ENCODE assay signal across 8 mouse cellular contexts in the genomic region with DNA sequence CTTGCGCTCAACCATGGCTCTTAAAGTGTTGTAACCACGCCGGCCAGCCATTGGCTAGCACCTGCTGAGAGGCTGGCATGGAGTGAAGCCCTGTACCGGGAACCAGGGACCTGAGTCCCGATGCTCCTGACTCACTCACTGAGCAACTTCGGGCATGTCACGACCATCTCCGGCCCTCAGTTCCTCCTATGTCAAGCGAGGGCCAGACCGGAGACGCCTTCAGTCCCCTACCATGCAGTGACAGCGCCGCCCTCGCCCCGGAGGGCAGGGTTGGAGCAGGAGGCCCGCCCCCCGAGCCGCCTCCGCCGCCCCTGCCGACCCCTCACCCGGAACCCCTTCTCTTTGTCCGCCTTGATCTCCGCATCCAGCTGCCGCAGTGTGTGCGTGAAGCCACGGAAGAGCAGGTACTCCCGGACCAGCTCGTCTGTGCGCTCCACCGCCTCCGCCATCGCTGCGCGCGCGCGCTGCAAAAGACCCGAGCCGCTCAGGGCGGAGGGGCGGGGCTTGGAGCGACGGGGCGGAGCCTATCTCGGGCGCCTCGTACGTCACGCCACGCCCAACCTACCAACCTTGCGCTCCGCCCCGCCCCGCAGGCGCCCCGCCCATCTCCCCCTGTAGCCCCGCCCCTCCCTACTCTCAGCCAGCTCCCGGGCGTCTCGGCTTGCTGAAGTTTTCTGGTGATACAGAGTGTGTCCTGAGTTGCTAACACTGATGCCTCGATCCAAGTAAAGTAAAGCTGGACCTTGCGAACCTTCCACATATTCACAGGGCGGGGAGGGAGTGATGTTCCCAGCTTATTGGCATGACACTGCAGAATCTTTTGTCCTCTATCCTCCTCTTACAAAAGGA. TPM values are rescaled to one million over a fixed set of nuclear protein-coding genes. Genes with fewer than 3 reads are reported as not detected.
DNase-seq lines count a peak whose midpoint lies in the region; ATAC-seq lines count a peak whose summit lies in the region.

TSS of gene Wdr91 (minus strand) at position 506 of the 849 bp plus-strand sequence.

- H3K9ac ChIP-seq in hindbrain, embryonic 16.5 days (ENCODE audit: low read depth, low read length): peak within 1 kb of the TSS; percentile 63

- H3K9me3 ChIP-seq in hindbrain, embryonic 16.5 days (ENCODE audit: control insufficient read depth, low read length): no peaks in the 10 kb centered on the region

- ATAC-seq in hindbrain, embryonic 16.5 days: peak; percentile 96

- H3K36me3 ChIP-seq in hindbrain, embryonic 16.5 days (ENCODE audit: control insufficient read depth, insufficient read depth, low read length): 0 out of 2 replicates have a peak, but pooled peaks cover 5% of the 10 kb centered on the region
- H3K36me3 ChIP-seq in macrophage (ENCODE audit: inconsistent target): no peaks in the 10 kb centered on the region

- no peaks in the 10 kb centered on the region for H3K27me3 ChIP-seq in hindbrain, embryonic 16.5 days (replicated peaks; ENCODE audit: control insufficient read depth, insufficient read depth, low read length)

- H3K4me1 ChIP-seq in hindbrain, embryonic 16.5 days (ENCODE audit: control insufficient read depth, insufficient read depth, low read depth, low read length): peaks cover 10% of the 10 kb centered on the region

- H3K4me2 ChIP-seq in hindbrain, embryonic 16.5 days (ENCODE audit: low read length): peak within 1 kb of the TSS; percentile 91

- peak within 1 kb of the TSS; percentile 73 for H3K4me3 ChIP-seq in hindbrain, embryonic 16.5 days (ENCODE audit: low read length)
- peak within 1 kb of the TSS; percentile 90 for H3K4me3 ChIP-seq in macrophage (ENCODE audit: inconsistent target)

- peak within 1 kb of the TSS; percentile 75 for H3K27ac ChIP-seq in hindbrain, embryonic 16.5 days (ENCODE audit: low read depth, low read length)
- peak within 1 kb of the TSS; percentile 97 for H3K27ac ChIP-seq in macrophage

- 0% methylated on average over 49 of the region's 64 CpGs for WGBS in hindbrain, embryonic 16.5 days
- 0% methylated on average over 58 of the region's 64 CpGs for WGBS in macrophage (ENCODE audit: missing documents)

- DNase-seq in T-cell, adult 2 months (ENCODE audit: low spot score): peak; percentile 90
- DNase-seq in cerebellum, postnatal 36 days: peak; percentile 93
- peak; percentile 92 for DNase-seq in gastrocnemius, adult 18-20 months (ENCODE audit: low spot score)
- peak; percentile 92 to 93 for DNase-seq in left cerebral cortex, adult 18-20 months (ENCODE audit: low spot score in 2 of 2)
- peak; percentile 93 for DNase-seq in right cerebral cortex, adult 18-20 months
- peak; percentile 71 for DNase-seq in urinary bladder, postnatal 10 days (ENCODE audit: low spot score)

- peaks cover 31% of the 10 kb centered on the region for H3K79me2 ChIP-seq in macrophage (ENCODE audit: inconsistent target)

RNA-seq across cellular contexts. Expression of gene Wdr91, which starts in this region (rescaled TPM):
- total RNA-seq in gastrocnemius, adult 18-20 months (2021): 1 to 10 TPM; 4.7 to 6.4 TPM
- polyA plus RNA-seq in hindbrain, embryonic 16.5 days (2015; fragmentation: Nextera tagmentation; extraction: Ambion mirVana): 13.9 and 14.8 TPM in 2 replicates
- total RNA-seq in left cerebral cortex, adult 18-20 months (2021): 10 to 100 TPM; 30.2 to 33.2 TPM
- 100 to 1,000 TPM; 229 to 803 (median 498) TPM for total RNA-seq in macrophage (2018; cell fraction: chromatin; rRNA removed)
- total RNA-seq in macrophage (2018; cell fraction: cytosol; rRNA removed): 100 to 1,000 TPM in 23 of 26 experiments, 10 to 100 TPM in 3; 87.0 to 154 (median 126) TPM
- 100 to 1,000 TPM; 124 to 721 (median 374) TPM for total RNA-seq in macrophage (2018; cell fraction: nucleus; rRNA removed)
- 86.6 to 195 TPM (median 145 TPM) in 3 replicates for polyA plus RNA-seq in macrophage (2018)

Comparison
In these comparisons a context has a peak if more than half of its experiments do, and no peak if none do; other contexts are left out.
1. Peak in every context shown above with its lines: DNase-seq, ATAC-seq, H3K4me3 ChIP-seq and H3K27ac ChIP-seq.
2. RNA of gene Wdr91 (total RNA-seq): 30.2 to 33.2 TPM in left cerebral cortex, adult 18-20 months; 4.7 to 6.4 TPM in gastrocnemius, adult 18-20 months; every median in the first group is over 4 times any median in the second.